Mouse (Mus musculus) ovary, adult 10 weeks (tissue): ENCODE measurements around the gene Styk1. TPM values are rescaled to one million over a fixed set of nuclear protein-coding genes. Genes with fewer than 3 reads are reported as not detected.

Source experiments
- polyA plus RNA-seq: library from polyadenylated mRNA; stranded (reverse); fragments of 350-450 nt; fragmentation: Illumina TruSeq; extraction: RNeasy Lipid Tissue Mini Kit (QIAGEN cat#74804); gene quantifications from one replicate; pipeline ENCODE4 v1.2.3, GENCODE M21; 2014

Styk1 gene
- polyA plus RNA-seq: 4.2 TPM

GRCm38 (mm10) chr6:131353352-131353919 lies at the start of gene Styk1:
Gene Styk1, minus strand, starts transcription at chr6:131353597.

GRCm38 (mm10) chr6:131388040-131389021 lies 34.9 kb upstream of the Styk1 start, which contains the start of gene Ybx3:
Gene Ybx3, minus strand, starts transcription at chr6:131388476.

GRCm38 (mm10) chr6:131292991-131293788 lies 60.2 kb downstream of the Styk1 start, which contains the start of gene Magohb:
Gene Magohb, minus strand, starts transcription at chr6:131293244.

Other genes starting within 250 kb of the Styk1 start
- gene Klra2, start 106.2 kb downstream of the Styk1 start, polyA plus RNA-seq: 4.2 TPM
- gene Magohb, start 60.4 kb downstream of the Styk1 start, polyA plus RNA-seq: 73.5 TPM
- 97.1 TPM for gene Ybx3, start 34.9 kb upstream of the Styk1 start, polyA plus RNA-seq
- gene 5430401F13Rik, start 132.8 kb upstream of the Styk1 start, polyA plus RNA-seq: not detected
- gene Gm6619, start 132.8 kb upstream of the Styk1 start, polyA plus RNA-seq: not detected